Mouse (Mus musculus) liver, postnatal 0 days (tissue): ENCODE data around the gene Exoc1. TPM values are rescaled to one million over a fixed set of nuclear protein-coding genes. Genes with fewer than 3 reads are reported as not detected.
A peak's percentile ranks its signal among the peaks of the same experiment; 100 is the strongest.

ENCODE experiments used
- ATAC-seq: fragments of 200-750 bp; cut with Nextera tagmentation; 2 replicates; pipeline ENCODE4 v1.8.0; 2017; ENCODE audit warnings: mild to moderate bottlenecking, moderate library complexity
- DNase-seq: peaks from one replicate; pipeline ENCODE4 v3.0.0-alpha.2; 2016
- H3K27ac ChIP-seq: fragments of 300-500 bp; sonication (generic); 2 replicates; pipeline ENCODE4 v1.5.1; 2014; ENCODE audit warnings: antibody characterized with exemption, moderate library complexity, mild to moderate bottlenecking, low read depth
- H3K27me3 ChIP-seq: fragments of 300-500 bp; sonication (generic); 2 replicates; pipeline ENCODE4 v1.6.1; 2014; ENCODE audit warnings: low read length, control low read depth, mixed read lengths; ENCODE audit not compliant: insufficient read depth
- H3K36me3 ChIP-seq: fragments of 300-500 bp; sonication (generic); replicated peaks from 2 replicates; pipeline ENCODE4 v1.6.1; 2014; ENCODE audit warnings: mild to moderate bottlenecking, control low read depth, low read length, moderate library complexity, mixed read lengths; ENCODE audit not compliant: insufficient read depth
- H3K4me1 ChIP-seq: fragments of 300-500 bp; sonication (generic); 2 replicates; pipeline ENCODE4 v1.6.1; 2014; ENCODE audit warnings: antibody characterized with exemption, mild to moderate bottlenecking, control low read depth; ENCODE audit not compliant: insufficient read depth
- H3K4me2 ChIP-seq: fragments of 300-500 bp; sonication (generic); 2 replicates; pipeline ENCODE4 v1.6.1; 2014; ENCODE audit warnings: low read depth, mild to moderate bottlenecking, low read length, moderate library complexity, mixed read lengths
- H3K4me3 ChIP-seq: fragments of 300-500 bp; sonication (generic); 2 replicates; pipeline ENCODE4 v1.5.1; 2014; ENCODE audit warnings: low read depth, low read length
- H3K9ac ChIP-seq: fragments of 300-500 bp; sonication (generic); replicated peaks from 2 replicates; pipeline ENCODE4 v1.6.1; 2014; ENCODE audit warnings: mild to moderate bottlenecking, moderate library complexity
- H3K9me3 ChIP-seq: fragments of 300-500 bp; sonication (generic); 2 replicates; pipeline ENCODE4 v1.6.1; 2016; ENCODE audit warnings: mild to moderate bottlenecking, control low read depth, low read length, mixed read lengths
- CTCF ChIP-seq: sonication (generic); IDR thresholded peaks from 2 replicates; pipeline ENCODE4 v1.5.1; 2016; ENCODE audit warnings: antibody characterized with exemption, low read depth
- EP300 ChIP-seq: IDR thresholded peaks from 2 replicates; pipeline ENCODE4 v1.6.1; 2016; ENCODE audit warnings: antibody characterized with exemption, low read depth, mild to moderate bottlenecking
- WGBS: fragments of 180-500 bp; shearing (Covaris S2); extraction: QIAGEN DNeasy Blood & Tissue Kit; methylation state at CpG from one replicate; pipeline ENCODE4 v1.1.7; 2014; ENCODE audit not compliant: insufficient replicate concordance; 5-methylcytosine and 5-hydroxymethylcytosine counted together
- polyA plus RNA-seq: library from polyadenylated mRNA; unstranded; fragments of >200 nt; fragmentation: Nextera tagmentation; extraction: Ambion mirVana; gene quantifications from 2 replicates; pipeline ENCODE4 v1.2.1, GENCODE M21; 2015

The Exoc1 gene
- polyA plus RNA-seq, 1 experiment from 2014 or later = 7.0 TPM

DNA sequence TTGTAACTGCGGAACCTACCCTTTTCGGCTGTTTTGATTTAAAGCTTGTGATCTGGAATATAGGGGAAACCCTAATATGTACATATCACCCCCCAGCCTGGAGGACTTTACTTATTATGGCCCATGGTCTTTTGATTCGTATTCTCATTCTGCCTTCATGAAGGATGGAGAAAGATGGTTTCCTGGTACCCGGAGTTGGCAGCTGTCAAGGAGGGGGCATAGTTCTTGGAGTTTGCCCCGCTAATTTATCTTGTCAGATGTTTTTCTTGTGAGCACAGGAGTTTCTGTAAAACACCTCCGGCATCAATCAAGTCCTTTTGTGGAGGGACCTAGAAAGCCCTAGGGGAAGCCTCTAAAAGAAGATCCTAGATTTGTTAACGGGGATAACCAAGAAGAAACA, 60.2 kb downstream of the Exoc1 start:
- Histone ChIP-seq H3K27ac (peak overlapping the region; percentile 93), H3K9me3 (no peaks in the 10 kb centered on the region), H3K4me1 (peaks cover 4% of the 10 kb centered on the region), H3K9ac (peak overlapping the region; percentile 89), H3K4me3 (peak overlapping the region; percentile 91), H3K27me3 (no peaks in the 10 kb centered on the region), H3K36me3 (peaks cover 23% of the 10 kb centered on the region), H3K4me2 (peak overlapping the region; percentile 71)
- WGBS = 12% methylated on average over 7 of the region's 7 CpGs
- TF ChIP-seq EP300 = no peak
- no peak for TF ChIP-seq CTCF
- ATAC-seq (no peak), DNase-seq (no peak)

DNA sequence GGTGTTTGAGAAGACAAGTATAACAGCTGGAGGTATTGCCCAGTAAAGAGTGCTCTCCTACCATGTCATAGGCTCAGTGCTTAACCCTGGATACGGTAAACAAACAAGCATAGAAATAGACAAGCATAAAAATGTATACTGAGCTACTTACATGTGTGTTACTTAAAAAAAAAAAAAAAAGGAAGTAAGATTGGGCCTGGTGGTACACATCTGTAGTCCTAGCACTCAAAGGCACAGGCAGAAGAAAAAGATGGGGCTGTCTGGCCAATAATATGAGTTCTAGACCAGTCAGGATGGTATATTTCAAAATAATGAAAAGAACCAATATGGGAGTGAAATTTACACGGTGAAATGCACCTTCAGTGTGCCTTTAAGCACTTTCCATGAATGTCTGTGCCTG, 60.9 kb downstream of the Exoc1 start:
- Histone ChIP-seq H3K4me2 (peak overlapping the region; percentile 71), H3K27ac (no peak overlapping the region), H3K9me3 (no peaks in the 10 kb centered on the region), H3K27me3 (no peaks in the 10 kb centered on the region), H3K9ac (no peak overlapping the region), H3K4me3 (peak overlapping the region; percentile 91; the same call in 1 of the 2 replicates), H3K36me3 (peaks cover 29% of the 10 kb centered on the region), H3K4me1 (peaks cover 4% of the 10 kb centered on the region)
- DNase-seq = no peak
- ATAC-seq = no peak
- WGBS = 85% methylated on average over 2 of the region's 2 CpGs
- TF ChIP-seq CTCF (no peak), EP300 (no peak)

GRCm38 (mm10) chr5:76591885-76592284, 62.8 kb downstream of the Exoc1 start:
- no peak overlapping the region for H3K4me2 ChIP-seq
- H3K27me3 ChIP-seq = no peaks in the 10 kb centered on the region
- no peak for DNase-seq
- H3K36me3 ChIP-seq = peaks cover 48% of the 10 kb centered on the region
- H3K9me3 ChIP-seq = no peaks in the 10 kb centered on the region
- 71% methylated on average over 9 of the region's 9 CpGs for WGBS
- H3K4me1 ChIP-seq = peaks cover 4% of the 10 kb centered on the region
- ATAC-seq = no peak
- no peak for TF ChIP-seq EP300
- no peak for TF ChIP-seq CTCF
- no peak overlapping the region for H3K4me3 ChIP-seq
- H3K9ac ChIP-seq = no peak overlapping the region
- H3K27ac ChIP-seq = no peak overlapping the region

DNA sequence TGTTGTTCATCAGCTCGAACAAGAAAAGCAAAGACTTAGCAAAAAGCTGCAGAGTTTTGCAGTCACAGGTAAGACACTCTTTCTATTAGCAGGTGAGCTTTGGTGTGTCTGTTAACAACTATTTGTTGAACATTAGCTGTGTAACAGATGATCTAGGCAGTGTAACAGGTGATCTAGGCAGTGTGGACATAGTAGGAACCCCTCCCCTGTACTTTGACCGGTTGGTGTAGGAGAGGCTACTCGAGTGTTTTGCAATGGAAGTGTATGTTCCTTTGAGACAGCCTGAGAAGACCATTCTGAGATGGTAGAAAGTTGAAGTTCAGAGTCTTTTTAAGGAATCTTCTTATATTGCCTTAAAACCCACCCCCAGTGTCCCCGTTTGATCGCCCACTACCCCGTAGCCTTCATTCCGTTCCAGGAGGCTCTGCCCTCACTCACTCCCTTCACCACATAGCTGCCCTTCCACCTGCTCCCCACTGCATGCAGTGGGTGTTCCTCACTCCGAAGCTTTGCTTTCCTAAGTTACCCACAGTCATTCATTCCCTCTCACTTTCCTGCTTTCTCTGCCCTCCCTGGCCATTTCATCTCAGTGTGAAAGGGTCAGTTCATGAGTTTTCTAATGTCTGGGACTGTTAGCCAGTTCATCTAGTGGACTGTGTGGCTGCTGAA, 80.7 kb downstream of the Exoc1 start:
- Histone ChIP-seq H3K4me3 (no peak overlapping the region), H3K9me3 (no peaks in the 10 kb centered on the region), H3K36me3 (peaks cover 29% of the 10 kb centered on the region), H3K4me2 (no peak overlapping the region), H3K4me1 (no peaks in the 10 kb centered on the region), H3K27ac (no peak overlapping the region), H3K9ac (no peak overlapping the region), H3K27me3 (no peaks in the 10 kb centered on the region)
- WGBS = 86% methylated on average over 8 of the region's 8 CpGs
- no peak for DNase-seq
- ATAC-seq = peak; percentile 48
- TF ChIP-seq EP300 (no peak), CTCF (no peak)

DNA sequence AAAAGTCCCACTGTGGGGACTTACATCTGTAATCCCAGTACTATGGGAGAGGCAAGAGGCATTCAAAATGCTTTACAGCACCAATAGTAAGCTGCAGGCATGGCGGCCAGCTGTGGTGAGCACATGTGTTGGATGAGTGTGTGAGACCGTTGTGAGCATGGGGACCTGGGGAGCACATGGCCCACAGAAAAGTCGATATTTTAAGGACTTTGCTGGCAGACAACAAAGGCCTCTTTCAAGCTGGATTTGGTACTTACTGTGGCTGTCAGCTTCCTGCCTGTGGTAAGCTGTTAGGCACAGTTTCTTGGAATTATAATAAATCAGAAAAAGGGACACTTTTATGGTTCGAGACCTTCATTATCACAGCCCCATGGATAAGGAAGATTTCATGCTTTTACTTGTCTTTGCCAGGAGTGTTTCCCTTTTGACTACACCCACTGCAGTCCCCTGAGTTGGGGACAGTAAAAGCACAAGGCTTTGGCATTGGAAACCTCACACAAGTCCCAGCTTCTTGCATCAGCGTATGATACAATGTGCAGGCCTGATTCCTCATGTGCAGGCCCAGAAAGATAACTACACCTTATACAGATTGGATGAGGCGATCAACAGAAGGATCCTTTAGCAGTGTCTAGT, 83.9 kb downstream of the Exoc1 start:
- TF ChIP-seq EP300 (no peak), CTCF (no peak)
- H3K27ac ChIP-seq = no peak overlapping the region
- H3K36me3 ChIP-seq = peaks cover 37% of the 10 kb centered on the region
- H3K9me3 ChIP-seq = no peaks in the 10 kb centered on the region
- no peak for ATAC-seq
- WGBS = 85% methylated on average over 6 of the region's 6 CpGs
- no peaks in the 10 kb centered on the region for H3K4me1 ChIP-seq
- no peaks in the 10 kb centered on the region for H3K27me3 ChIP-seq
- no peak for DNase-seq
- no peak overlapping the region for H3K4me2 ChIP-seq
- H3K4me3 ChIP-seq = no peak overlapping the region
- no peak overlapping the region for H3K9ac ChIP-seq

DNA sequence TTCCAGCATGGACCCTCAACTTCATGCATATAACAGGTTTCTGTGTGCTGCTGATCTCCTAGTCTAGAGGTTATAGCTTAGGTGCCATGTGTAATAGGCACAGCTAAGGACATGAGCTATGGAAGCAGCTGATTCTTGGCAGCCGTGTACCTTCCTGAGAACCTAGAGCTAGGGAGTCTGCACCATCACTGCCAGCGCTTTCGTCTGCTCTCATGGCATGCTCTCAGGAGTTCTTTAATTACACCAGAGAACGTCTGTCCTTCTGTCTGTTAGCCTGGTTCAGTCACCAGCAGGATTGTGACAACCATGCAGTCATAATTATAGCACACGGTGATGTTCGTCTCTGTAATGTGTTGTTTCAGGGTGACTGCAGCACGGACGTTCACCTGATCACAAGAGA, 86.2 kb downstream of the Exoc1 start:
- Histone ChIP-seq H3K4me3 (no peak overlapping the region), H3K4me2 (no peak overlapping the region), H3K27ac (no peak overlapping the region), H3K4me1 (no peaks in the 10 kb centered on the region), H3K9me3 (no peaks in the 10 kb centered on the region), H3K36me3 (peaks cover 54% of the 10 kb centered on the region), H3K27me3 (no peaks in the 10 kb centered on the region), H3K9ac (no peak overlapping the region)
- 95% methylated on average over 8 of the region's 8 CpGs for WGBS
- ATAC-seq (no peak), DNase-seq (no peak)
- TF ChIP-seq CTCF (no peak), EP300 (no peak)
